Mouse (Mus musculus): ENCODE results near the gene Cd300lf.

Gene Cd300lf

GRCm38 (mm10) chr11:115133800-115134199 is at the start of gene Cd300lf:
Gene Cd300lf, minus strand, starts transcription at chr11:115133992.
- no peak for DNase-seq (ENCODE audit: low spot score)

- peak; percentile 90 for DNase-seq (ENCODE audit: low spot score)
Observed at GRCm38 (mm10) chr11:115181913-115182638, 48.3 kb upstream of the Cd300lf start.

GRCm38 (mm10) chr11:115179881-115180280 is 46.1 kb upstream of the Cd300lf start:
- no peak for DNase-seq (ENCODE audit: low spot score)

GRCm38 (mm10) chr11:115179191-115179590 is 45.4 kb upstream of the Cd300lf start:
- DNase-seq (ENCODE audit: low spot score): no peak

GRCm38 (mm10) chr11:115178766-115179165 is 45.0 kb upstream of the Cd300lf start:
- DNase-seq (ENCODE audit: low spot score): no peak

GRCm38 (mm10) chr11:115177559-115178195 is 43.9 kb upstream of the Cd300lf start:
- DNase-seq (ENCODE audit: low spot score): peak; percentile 88

- no peak for DNase-seq (ENCODE audit: low spot score)
Observed at GRCm38 (mm10) chr11:115176399-115177190, 42.8 kb upstream of the Cd300lf start.

- no peak for DNase-seq (ENCODE audit: low spot score)
Observed at GRCm38 (mm10) chr11:115173549-115174339, 40.0 kb upstream of the Cd300lf start.

- DNase-seq (ENCODE audit: low spot score): peak; percentile 77
Observed at GRCm38 (mm10) chr11:115172825-115173287, 39.1 kb upstream of the Cd300lf start.

GRCm38 (mm10) chr11:115171125-115171524 is 37.3 kb upstream of the Cd300lf start:
- DNase-seq (ENCODE audit: low spot score): no peak

GRCm38 (mm10) chr11:115169430-115169829 is 35.6 kb upstream of the Cd300lf start:
- DNase-seq (ENCODE audit: low spot score): no peak

- DNase-seq (ENCODE audit: low spot score): no peak
Observed at GRCm38 (mm10) chr11:115167631-115168249, 33.9 kb upstream of the Cd300lf start.

GRCm38 (mm10) chr11:115166776-115167175 is 33.0 kb upstream of the Cd300lf start:
- DNase-seq (ENCODE audit: low spot score): no peak

- DNase-seq (ENCODE audit: low spot score): peak; percentile 83
Observed at GRCm38 (mm10) chr11:115164976-115165374, 31.2 kb upstream of the Cd300lf start.

- DNase-seq (ENCODE audit: low spot score): peak; percentile 88
Observed at GRCm38 (mm10) chr11:115164341-115164975, 30.7 kb upstream of the Cd300lf start.

GRCm38 (mm10) chr11:115163568-115164150 is 29.9 kb upstream of the Cd300lf start:
- no peak for DNase-seq (ENCODE audit: low spot score)

- DNase-seq (ENCODE audit: low spot score): peak; percentile 99
Observed at GRCm38 (mm10) chr11:115162832-115163480, 29.2 kb upstream of the Cd300lf start, which contains the start of gene Slc9a3r1. Gene Slc9a3r1, plus strand, starts transcription at chr11:115163341.

- no peak for DNase-seq (ENCODE audit: low spot score)
Observed at GRCm38 (mm10) chr11:115162205-115162601, 28.4 kb upstream of the Cd300lf start.

GRCm38 (mm10) chr11:115161578-115162204 is 27.9 kb upstream of the Cd300lf start:
- peak; percentile 46 for DNase-seq (ENCODE audit: low spot score)
